Comparison of ENCODE assay signal across 30 mouse cellular contexts in genomic region chr14:22023533-22023932, GRCm38 (mm10). TPM values are rescaled to one million over a fixed set of nuclear protein-coding genes. Genes with fewer than 3 reads are reported as not detected.
"Had no signal": no experiment of that assay in that cellular context is flagged by ENCODE, and none has a peak within 500 bp of the region (broad histone marks: within the 10 kb centered on the region; RNA-seq: fewer than 3 reads in every experiment).

No protein-coding gene starts in this region.

- H3K4me2 ChIP-seq: embryonic facial prominence, embryonic 12.5 days; embryonic facial prominence, embryonic 13.5 days; embryonic facial prominence, embryonic 15.5 days; forebrain, embryonic 12.5 days; forebrain, embryonic 13.5 days; forebrain, embryonic 15.5 days; heart, embryonic 11.5 days had no signal

- ATAC-seq: forebrain, embryonic 13.5 days; forebrain, embryonic 14.5 days; forebrain, embryonic 15.5 days; forebrain, embryonic 16.5 days; forebrain, postnatal 0 days had no signal

- H3K4me3 ChIP-seq: embryonic facial prominence, embryonic 10.5 days; embryonic facial prominence, embryonic 12.5 days; embryonic facial prominence, embryonic 13.5 days; embryonic facial prominence, embryonic 15.5 days; erythroblast, embryonic 14.5 days; forebrain, embryonic 10.5 days; forebrain, embryonic 12.5 days; forebrain, embryonic 13.5 days; forebrain, embryonic 15.5 days; gastrocnemius, adult 2 months; heart, adult 2 months; heart, embryonic 10.5 days had no signal

- DNase-seq: cerebellum, adult 9-10 months; cerebellum, adult 9-11 months; cerebellum, postnatal 10 days; cerebellum, postnatal 14 days; cerebellum, postnatal 25 days; cerebellum, postnatal 36 days; embryo, embryonic 11 days; forebrain, postnatal 0 days; gastrocnemius, adult 2 months; gastrocnemius, postnatal 10 days; gastrocnemius, postnatal 14 days; gastrocnemius, postnatal 25 days; gastrocnemius, postnatal 36 days; heart, adult 11 months; heart, adult 18-20 months; heart, adult 2 months had no signal

- H3K9ac ChIP-seq: embryonic facial prominence, embryonic 12.5 days; embryonic facial prominence, embryonic 13.5 days; embryonic facial prominence, embryonic 15.5 days; forebrain, embryonic 12.5 days; forebrain, embryonic 13.5 days; forebrain, embryonic 15.5 days; forebrain, postnatal 0 days had no signal

- H3K9me3 ChIP-seq: embryonic facial prominence, embryonic 10.5 days; embryonic facial prominence, embryonic 12.5 days; embryonic facial prominence, embryonic 13.5 days; embryonic facial prominence, embryonic 15.5 days; forebrain, embryonic 10.5 days; forebrain, embryonic 12.5 days; forebrain, embryonic 13.5 days; forebrain, embryonic 15.5 days; heart, embryonic 10.5 days had no signal

- H3K36me3 ChIP-seq: embryonic facial prominence, embryonic 10.5 days; embryonic facial prominence, embryonic 12.5 days; embryonic facial prominence, embryonic 13.5 days; embryonic facial prominence, embryonic 15.5 days; forebrain, embryonic 10.5 days; forebrain, embryonic 12.5 days; forebrain, embryonic 15.5 days; heart, embryonic 10.5 days had no signal

- H3K27ac ChIP-seq: embryonic facial prominence, embryonic 10.5 days; embryonic facial prominence, embryonic 12.5 days; embryonic facial prominence, embryonic 13.5 days; embryonic facial prominence, embryonic 15.5 days; forebrain, embryonic 10.5 days; forebrain, embryonic 12.5 days; forebrain, embryonic 13.5 days; forebrain, embryonic 15.5 days; gastrocnemius, adult 2 months; heart, adult 2 months; heart, embryonic 10.5 days had no signal

RNA-seq across cellular contexts. Expression of gene Lrmda, which starts 4.0 kb away (rescaled TPM):
- total RNA-seq: forebrain, postnatal 0 days had no signal
- polyA plus RNA-seq: erythroblast, embryonic 14.5 days; forebrain, embryonic 11.5 days; forebrain, embryonic 13.5 days; forebrain, embryonic 14.5 days; forebrain, embryonic 16.5 days had no signal
